Mouse (Mus musculus): ENCODE measurements around the gene 1700020A23Rik.

1700020A23Rik gene

DNA sequence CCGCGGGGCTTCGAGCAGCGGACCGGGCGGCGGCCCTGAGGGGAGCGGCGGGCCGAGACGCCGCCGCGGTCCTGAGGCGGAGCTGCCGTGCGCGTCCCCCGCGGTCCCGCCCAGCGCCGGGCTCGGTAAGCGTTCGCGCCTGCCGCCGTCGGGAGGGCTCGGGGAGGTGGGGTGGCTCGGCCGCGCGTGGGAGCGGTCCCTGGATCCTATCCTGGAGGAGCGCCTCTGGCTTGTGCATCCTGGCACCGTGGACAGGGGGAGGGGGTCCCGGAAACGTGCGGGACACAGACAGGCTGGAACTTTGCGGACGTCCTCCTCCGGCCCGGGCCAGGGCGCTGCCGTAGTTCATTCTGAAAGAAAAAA is 45.4 kb downstream of the 1700020A23Rik start:
- DNase-seq (ENCODE audit: low spot score in 2 of 2): peak; percentile 55 to 65

DNA sequence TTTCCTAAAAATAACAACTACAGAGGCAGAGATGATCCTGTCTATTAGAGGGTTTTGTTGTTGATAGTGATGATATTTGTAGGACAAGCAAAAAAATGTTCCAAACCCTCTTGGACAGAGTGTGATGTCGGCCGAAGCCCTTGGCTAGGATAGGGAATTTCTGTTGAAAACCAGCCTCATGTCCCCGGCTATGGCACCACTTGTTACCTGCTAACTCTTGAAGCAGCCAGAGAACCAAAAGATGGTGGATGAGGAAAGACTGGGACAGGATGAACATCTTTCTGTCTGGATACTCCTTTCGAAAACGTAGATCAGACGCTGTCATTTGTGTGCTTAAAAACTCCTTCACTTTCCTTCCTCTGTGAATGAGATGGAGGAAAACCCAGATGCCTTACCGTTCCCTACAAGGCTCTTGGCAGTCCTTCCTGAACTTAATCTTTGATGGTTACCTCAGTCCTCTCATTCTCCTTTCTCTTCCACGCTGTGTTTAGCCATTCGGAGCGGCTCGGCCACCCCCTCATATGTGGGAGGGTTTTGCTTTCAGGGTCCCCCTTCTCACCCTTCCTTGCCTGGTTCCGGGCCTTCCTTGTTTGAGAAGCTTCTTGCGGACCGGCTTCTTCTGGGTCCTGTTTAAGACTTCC is 46.1 kb downstream of the 1700020A23Rik start:
- DNase-seq (ENCODE audit: low spot score in 2 of 2): no peak

DNA sequence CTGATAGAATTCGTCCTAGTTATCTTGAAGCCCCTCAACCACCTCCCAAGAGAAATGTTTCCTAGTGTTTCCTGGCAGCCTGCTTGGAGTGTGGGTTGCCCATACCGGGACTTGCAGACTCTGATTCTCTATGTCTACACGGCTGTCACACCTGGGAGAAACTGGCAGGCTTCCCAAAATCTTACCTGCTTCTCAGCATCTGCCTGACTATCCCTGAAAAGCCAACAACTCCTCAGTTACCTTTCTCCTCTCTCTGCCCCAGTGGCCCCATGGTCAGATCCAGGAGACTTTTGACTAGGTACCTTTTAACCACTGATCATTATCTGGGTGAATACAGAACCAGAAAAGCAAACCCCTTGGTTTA is 46.6 kb downstream of the 1700020A23Rik start:
- no peak for DNase-seq (ENCODE audit: low spot score in 2 of 2)

- no peak for DNase-seq (ENCODE audit: low spot score in 2 of 2)
Observed at GRCm38 (mm10) chr2:130452266-130452665, 47.2 kb downstream of the 1700020A23Rik start.

DNA sequence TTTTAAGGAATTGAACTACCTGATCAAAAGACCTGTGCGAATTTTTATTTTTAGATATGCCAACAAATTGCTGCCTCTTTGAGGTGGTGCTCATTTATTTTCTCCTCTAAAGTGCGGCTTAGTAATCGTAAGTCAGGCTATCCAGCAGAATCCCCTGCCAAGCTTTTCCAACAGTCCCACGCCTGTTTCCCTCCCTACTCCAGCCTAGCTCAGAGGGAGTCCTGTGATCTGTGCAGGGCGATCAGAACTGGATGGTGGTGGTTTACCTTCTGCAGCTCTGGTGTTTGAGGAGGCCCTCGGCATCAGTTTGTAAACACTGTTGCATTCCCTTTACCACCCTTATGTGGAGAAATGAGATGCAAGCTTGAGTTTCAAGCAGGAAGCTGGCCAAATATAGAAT is 48.4 kb downstream of the 1700020A23Rik start:
- no peak for DNase-seq (ENCODE audit: low spot score in 2 of 2)

- no peak for DNase-seq (ENCODE audit: low spot score in 2 of 2)
Observed at GRCm38 (mm10) chr2:130454748-130455370, 49.8 kb downstream of the 1700020A23Rik start.
